Mouse (Mus musculus) frontal cortex, adult (tissue): ENCODE data around the gene Gm45785.

ENCODE experiments used
- ATAC-seq: cut with Nextera tagmentation; 2 replicates; pipeline ENCODE4 v1.9.2; 2017; ENCODE audit warnings: mild to moderate bottlenecking, moderate library complexity, mixed read lengths; ENCODE audit not compliant: low TSS enrichment

The Gm45785 gene

GRCm38 (mm10) chr7:140857550-140858505, 1.7 kb upstream of the Gm45785 start, which contains the start of gene Bet1l:
Gene Bet1l (minus strand): TSS chr7:140857577.
- peak; percentile 12 for ATAC-seq

- peak; percentile 62 for ATAC-seq
Measured at GRCm38 (mm10) chr7:140856785-140857549, 836 bp upstream of the Gm45785 start, which contains the start of gene Ric8a. Gene Ric8a (plus strand): TSS chr7:140856957.

- ATAC-seq = no peak
Measured at GRCm38 (mm10) chr7:140855181-140855580, 950 bp downstream of the Gm45785 start.

- no peak for ATAC-seq
Measured at GRCm38 (mm10) chr7:140854483-140854882, 1.6 kb downstream of the Gm45785 start.

GRCm38 (mm10) chr7:140853386-140853785, 2.7 kb downstream of the Gm45785 start:
- no peak for ATAC-seq

GRCm38 (mm10) chr7:140851916-140852315, 4.2 kb downstream of the Gm45785 start:
- ATAC-seq = no peak

GRCm38 (mm10) chr7:140848591-140848990, 7.5 kb downstream of the Gm45785 start:
- no peak for ATAC-seq

GRCm38 (mm10) chr7:140847755-140848580, 8.2 kb downstream of the Gm45785 start, which contains the start of gene Odf3:
Gene Odf3 (plus strand): TSS chr7:140847805.
- ATAC-seq = no peak

GRCm38 (mm10) chr7:140846676-140847075, 9.5 kb downstream of the Gm45785 start:
- ATAC-seq = no peak

GRCm38 (mm10) chr7:140845683-140846082, 10.4 kb downstream of the Gm45785 start:
- no peak for ATAC-seq

GRCm38 (mm10) chr7:140844905-140845665, 11.0 kb downstream of the Gm45785 start, which contains the start of gene Scgb1c1:
Gene Scgb1c1 (plus strand): TSS chr7:140845547.
- ATAC-seq = peak; percentile 84

- no peak for ATAC-seq
Measured at GRCm38 (mm10) chr7:140843806-140844205, 12.3 kb downstream of the Gm45785 start.

- ATAC-seq = no peak
Measured at GRCm38 (mm10) chr7:140840750-140841735, 15.1 kb downstream of the Gm45785 start.

GRCm38 (mm10) chr7:140839556-140839955, 16.6 kb downstream of the Gm45785 start:
- no peak for ATAC-seq

GRCm38 (mm10) chr7:140836243-140837115, 19.7 kb downstream of the Gm45785 start:
- peak; percentile 68 for ATAC-seq

- no peak for ATAC-seq
Measured at GRCm38 (mm10) chr7:140835758-140836087, 20.4 kb downstream of the Gm45785 start.

- ATAC-seq = no peak
Measured at GRCm38 (mm10) chr7:140834968-140835757, 21.0 kb downstream of the Gm45785 start, which contains the start of gene Urah. Gene Urah (plus strand): TSS chr7:140835018.

GRCm38 (mm10) chr7:140833341-140833740, 22.8 kb downstream of the Gm45785 start:
- no peak for ATAC-seq
